Mouse (Mus musculus) hindbrain, embryonic 10.5 days (tissue): ENCODE data around the gene Ing2. TPM values are rescaled to one million over a fixed set of nuclear protein-coding genes. Genes with fewer than 3 reads are reported as not detected.

Source experiments
- DNase-seq: peaks from one replicate; pipeline ENCODE4 v3.0.0-alpha.2; 2017; ENCODE audit warnings: low spot score
- H3K27ac ChIP-seq: fragments of 300-500 bp; sonication (generic); 2 replicates; pipeline ENCODE4 v1.5.1; 2016; ENCODE audit warnings: mild to moderate bottlenecking, moderate library complexity
- H3K27me3 ChIP-seq: fragments of 300-500 bp; sonication (generic); 2 replicates; pipeline ENCODE4 v1.6.1; 2016; ENCODE audit warnings: mild to moderate bottlenecking; ENCODE audit not compliant: poor library complexity, insufficient read depth, severe bottlenecking
- H3K36me3 ChIP-seq: fragments of 300-500 bp; sonication (generic); 2 replicates; pipeline ENCODE4 v1.6.1; 2016; ENCODE audit warnings: mild to moderate bottlenecking, moderate library complexity
- H3K4me1 ChIP-seq: fragments of 300-500 bp; sonication (generic); replicated peaks from 2 replicates; pipeline ENCODE4 v1.6.1; 2016; ENCODE audit warnings: mild to moderate bottlenecking
- H3K4me3 ChIP-seq: fragments of 300-500 bp; sonication (generic); 2 replicates; pipeline ENCODE4 v1.5.1; 2016; ENCODE audit warnings: mild to moderate bottlenecking, moderate library complexity
- H3K9me3 ChIP-seq: fragments of 300-500 bp; sonication (generic); 2 replicates; pipeline ENCODE4 v1.6.1; 2016; ENCODE audit warnings: mild to moderate bottlenecking, moderate library complexity
- WGBS: fragments of 180-500 bp; shearing (Covaris S2); methylation state at CpG from one replicate; pipeline ENCODE4 v1.1.7; 2016; 5-methylcytosine and 5-hydroxymethylcytosine counted together
- polyA plus RNA-seq: library from polyadenylated mRNA; unstranded; fragments of >200 nt; fragmentation: Nextera tagmentation; extraction: Ambion mirVana; gene quantifications from 2 replicates; pipeline ENCODE4 v1.2.1, GENCODE M21; 2016

Ing2 gene
- polyA plus RNA-seq, 1 experiment from 2014 or later, result 11.7 TPM

DNA sequence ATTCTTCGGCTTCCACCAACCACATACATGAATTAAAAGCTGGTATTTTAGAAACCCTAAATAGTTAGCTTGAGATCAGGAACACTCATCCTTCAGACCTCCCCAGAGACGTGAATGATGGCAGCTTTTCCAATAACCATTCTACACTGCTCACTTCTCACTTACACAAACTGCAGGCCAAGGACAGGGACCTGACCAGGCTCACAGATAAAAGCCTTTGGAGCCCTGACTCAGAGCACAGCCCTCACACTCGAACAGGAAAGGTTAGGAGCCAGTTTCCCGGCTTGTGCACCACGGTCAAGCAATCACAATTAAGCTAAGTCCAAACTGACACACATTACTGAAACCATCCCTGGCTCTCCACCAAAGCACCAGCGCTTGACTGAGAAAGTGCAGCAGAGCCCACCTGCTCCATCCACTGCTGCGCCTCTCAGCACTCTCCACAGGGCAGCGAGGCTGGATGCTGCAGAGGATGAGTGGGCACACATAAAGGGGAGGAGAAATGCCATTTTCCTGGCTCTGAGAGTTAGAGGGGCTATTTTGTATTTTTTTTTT lies 11.0 kb downstream of the Ing2 start:
- no peak for DNase-seq
- no peak overlapping the region for H3K27ac ChIP-seq
- WGBS, result 79% methylated on average over 8 of the region's 8 CpGs
- H3K27me3 ChIP-seq, result no peaks in the 10 kb centered on the region
- no peaks in the 10 kb centered on the region for H3K4me1 ChIP-seq
- no peak overlapping the region for H3K4me3 ChIP-seq
- H3K36me3 ChIP-seq, result peaks cover 32% of the 10 kb centered on the region
- no peaks in the 10 kb centered on the region for H3K9me3 ChIP-seq

DNA sequence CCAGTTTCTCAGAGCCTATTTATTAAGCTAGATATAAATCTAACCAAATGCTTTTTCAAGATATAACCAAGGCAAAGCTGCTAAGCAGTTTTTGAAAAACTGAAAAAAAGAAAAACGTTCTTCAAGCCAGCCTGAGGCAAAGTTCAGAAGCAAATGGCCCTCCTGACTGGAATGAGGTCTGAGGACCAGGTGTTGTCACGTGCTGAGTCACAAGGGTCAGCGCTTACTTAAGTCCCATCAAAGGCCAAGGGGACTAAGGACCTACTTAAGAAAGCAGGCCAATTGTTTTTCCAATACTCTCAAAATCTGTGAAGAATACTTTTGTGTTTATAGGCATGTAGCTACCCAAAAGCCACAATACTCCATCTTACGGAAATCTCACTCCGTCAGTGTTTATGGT lies 12.2 kb downstream of the Ing2 start:
- peaks cover 22% of the 10 kb centered on the region for H3K36me3 ChIP-seq
- H3K4me1 ChIP-seq, result no peaks in the 10 kb centered on the region
- no peak overlapping the region for H3K27ac ChIP-seq
- no peak overlapping the region for H3K4me3 ChIP-seq
- H3K9me3 ChIP-seq, result no peaks in the 10 kb centered on the region
- no peaks in the 10 kb centered on the region for H3K27me3 ChIP-seq
- no peak for DNase-seq
- 89% methylated on average over 5 of the region's 5 CpGs for WGBS

DNA sequence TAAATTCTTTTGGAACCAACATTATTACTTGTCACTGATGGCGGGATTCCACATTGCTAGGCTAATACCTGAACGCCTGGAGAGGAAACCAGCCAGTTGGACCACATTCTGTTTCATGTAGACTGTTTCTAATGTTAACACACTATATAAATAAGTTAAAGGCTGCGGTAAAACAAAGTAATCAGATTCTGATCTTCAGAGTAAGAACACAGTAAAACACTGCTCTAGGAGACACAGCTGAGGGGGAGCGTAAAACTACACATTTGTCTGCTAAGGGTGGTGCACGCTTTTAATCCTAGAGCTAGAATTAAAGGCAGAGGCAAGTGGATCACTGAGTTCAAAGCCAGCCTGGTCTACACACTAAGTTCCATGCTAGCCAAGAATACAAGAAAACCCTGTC lies 12.6 kb downstream of the Ing2 start:
- H3K9me3 ChIP-seq, result no peaks in the 10 kb centered on the region
- no peak for DNase-seq
- peaks cover 17% of the 10 kb centered on the region for H3K36me3 ChIP-seq
- H3K27me3 ChIP-seq, result no peaks in the 10 kb centered on the region
- 95% methylated on average over 5 of the region's 5 CpGs for WGBS
- H3K4me1 ChIP-seq, result no peaks in the 10 kb centered on the region
- no peak overlapping the region for H3K27ac ChIP-seq
- no peak overlapping the region for H3K4me3 ChIP-seq

DNA sequence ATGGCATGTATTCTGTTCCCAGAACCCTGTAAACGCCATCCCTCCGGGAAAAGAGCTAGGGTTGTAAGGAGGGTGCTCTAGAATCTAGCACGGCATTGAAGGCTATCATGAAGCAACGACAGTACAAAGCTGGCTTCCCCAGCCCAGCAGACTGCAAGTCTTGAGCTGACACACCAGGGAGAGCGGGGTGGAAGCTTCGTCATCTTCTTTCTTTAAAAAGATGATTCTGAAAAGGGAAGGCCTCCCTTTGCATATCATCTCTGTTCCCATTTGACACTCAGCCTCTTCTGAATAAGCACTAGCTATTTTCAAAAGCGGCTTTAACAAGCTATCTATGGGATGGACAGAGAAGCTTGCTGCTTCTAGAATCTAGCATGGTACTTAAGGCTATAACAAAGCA lies 15.0 kb downstream of the Ing2 start:
- no peak overlapping the region for H3K4me3 ChIP-seq
- H3K4me1 ChIP-seq, result no peaks in the 10 kb centered on the region
- 0 out of 2 replicates have a peak, but pooled peaks cover 2% of the 10 kb centered on the region for H3K9me3 ChIP-seq
- H3K27me3 ChIP-seq, result no peaks in the 10 kb centered on the region
- WGBS, result 92% methylated on average over 7 of the region's 7 CpGs
- peaks cover 1% of the 10 kb centered on the region; the same call in 1 of the 2 replicates for H3K36me3 ChIP-seq
- H3K27ac ChIP-seq, result no peak overlapping the region
- DNase-seq, result no peak

DNA sequence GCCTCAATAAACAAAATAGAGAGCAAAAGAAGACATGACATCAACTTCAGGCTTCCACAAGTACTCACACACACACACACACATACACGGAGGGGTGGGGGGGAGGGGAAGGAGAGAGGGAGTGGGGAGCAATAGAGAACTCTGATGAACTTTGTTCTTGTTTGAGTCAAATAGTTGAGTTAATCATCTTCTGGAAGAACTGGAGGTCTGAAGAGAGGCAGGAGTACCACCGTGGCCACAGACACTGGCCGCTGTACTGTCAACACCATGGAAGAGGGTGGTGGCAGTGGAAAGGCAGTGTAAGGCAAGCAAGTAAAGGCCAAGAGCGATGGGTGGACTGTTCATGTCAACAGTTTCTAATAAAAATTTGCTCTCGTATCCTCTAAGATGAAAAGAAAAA lies 15.9 kb downstream of the Ing2 start:
- Histone ChIP-seq H3K27ac (no peak overlapping the region), H3K4me1 (no peaks in the 10 kb centered on the region), H3K9me3 (0 out of 2 replicates have a peak, but pooled peaks cover 2% of the 10 kb centered on the region), H3K36me3 (no peaks in the 10 kb centered on the region), H3K4me3 (no peak overlapping the region), H3K27me3 (no peaks in the 10 kb centered on the region)
- 91% methylated on average over 5 of the region's 5 CpGs for WGBS
- DNase-seq, result no peak

DNA sequence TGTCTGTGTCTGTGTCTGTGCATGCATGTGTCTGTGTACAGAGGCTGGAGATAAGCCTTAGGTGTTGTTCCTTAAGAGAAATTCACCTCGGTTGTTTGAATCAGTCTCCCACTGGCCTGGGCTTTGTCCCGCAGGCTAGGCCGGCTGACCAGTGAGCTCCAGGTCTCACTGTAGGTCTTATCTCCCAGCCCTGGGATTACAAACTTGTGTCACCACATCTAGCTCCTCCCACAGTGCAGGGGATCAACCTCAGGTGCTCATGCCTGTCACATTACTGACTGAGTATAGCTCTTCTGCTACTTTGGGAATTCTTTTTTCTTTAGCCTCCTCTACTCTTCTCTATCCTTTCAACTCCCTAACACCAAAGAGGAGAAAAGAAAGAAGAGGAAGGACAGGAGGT lies 20.9 kb downstream of the Ing2 start:
- Histone ChIP-seq H3K4me3 (no peak overlapping the region), H3K4me1 (no peaks in the 10 kb centered on the region; the same call in 1 of the 2 replicates), H3K36me3 (no peaks in the 10 kb centered on the region), H3K27ac (no peak overlapping the region), H3K9me3 (0 out of 2 replicates have a peak, but pooled peaks cover 2% of the 10 kb centered on the region), H3K27me3 (no peaks in the 10 kb centered on the region)
- no peak for DNase-seq
- 66% methylated on average over 3 of the region's 3 CpGs for WGBS

DNA sequence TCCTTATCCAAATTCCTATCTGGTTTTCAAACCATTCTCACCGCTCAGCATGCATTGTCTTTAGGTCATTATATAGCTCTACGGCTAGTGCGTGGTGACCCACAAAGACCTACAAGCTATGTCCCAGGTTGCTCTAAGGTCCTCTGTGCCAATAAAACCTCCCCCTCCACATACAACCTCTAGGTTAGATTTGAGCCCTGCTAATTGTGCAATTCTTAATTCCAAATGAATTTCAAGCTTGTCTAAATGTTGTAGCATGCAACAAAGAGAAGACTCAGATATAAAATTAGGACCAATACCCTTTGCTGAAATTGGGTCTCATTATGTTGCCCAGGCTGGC lies 22.6 kb downstream of the Ing2 start:
- no peak for DNase-seq
- Histone ChIP-seq H3K27ac (no peak overlapping the region), H3K4me1 (no peaks in the 10 kb centered on the region; the same call in 1 of the 2 replicates), H3K36me3 (no peaks in the 10 kb centered on the region), H3K9me3 (0 out of 2 replicates have a peak, but pooled peaks cover 2% of the 10 kb centered on the region), H3K27me3 (no peaks in the 10 kb centered on the region), H3K4me3 (no peak overlapping the region)
- WGBS, result 88% methylated on average over 3 of the region's 3 CpGs

DNA sequence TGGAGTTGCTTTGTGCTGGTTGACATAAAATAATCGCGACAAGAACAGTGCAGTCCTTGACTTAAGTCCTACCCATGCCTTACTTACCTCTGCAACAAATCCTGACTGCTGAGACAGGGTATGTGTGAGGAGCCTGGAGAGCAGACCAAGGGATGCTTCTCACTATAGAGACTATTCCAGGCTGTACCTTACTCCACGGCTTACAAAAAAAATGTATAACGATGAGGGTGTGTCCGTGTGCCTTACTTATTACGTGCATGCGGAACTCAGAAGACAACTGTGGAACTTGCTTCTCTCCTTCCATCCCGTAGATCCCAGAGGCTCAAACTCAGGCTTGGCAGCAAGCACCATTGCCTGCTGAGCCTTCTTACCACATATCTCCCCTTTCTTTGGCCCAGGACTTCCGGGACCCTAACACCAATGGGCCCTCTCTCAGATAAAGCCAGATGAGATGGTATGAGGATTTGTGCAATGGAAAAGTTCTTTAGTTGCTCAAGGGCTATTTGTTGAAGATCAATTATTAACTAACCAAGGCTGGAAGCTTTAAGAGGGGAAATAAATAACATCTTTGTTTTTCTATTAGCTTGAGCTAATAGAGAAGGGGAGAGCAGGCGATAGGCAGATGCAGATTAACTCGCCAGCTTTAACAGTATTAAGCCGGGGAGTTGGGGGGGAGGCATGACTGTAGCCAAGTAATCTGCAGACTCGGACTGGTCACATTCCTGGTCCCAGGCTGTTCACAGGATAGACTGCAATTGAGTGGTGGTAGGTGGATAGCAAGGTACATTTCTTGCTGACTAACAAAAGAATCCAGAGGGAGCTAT lies 23.2 kb downstream of the Ing2 start:
- 88% methylated on average over 13 of the region's 13 CpGs for WGBS
- Histone ChIP-seq H3K4me1 (no peaks in the 10 kb centered on the region; the same call in 1 of the 2 replicates), H3K4me3 (no peak overlapping the region), H3K36me3 (no peaks in the 10 kb centered on the region), H3K27ac (no peak overlapping the region), H3K9me3 (0 out of 2 replicates have a peak, but pooled peaks cover 2% of the 10 kb centered on the region), H3K27me3 (no peaks in the 10 kb centered on the region)
- no peak for DNase-seq

DNA sequence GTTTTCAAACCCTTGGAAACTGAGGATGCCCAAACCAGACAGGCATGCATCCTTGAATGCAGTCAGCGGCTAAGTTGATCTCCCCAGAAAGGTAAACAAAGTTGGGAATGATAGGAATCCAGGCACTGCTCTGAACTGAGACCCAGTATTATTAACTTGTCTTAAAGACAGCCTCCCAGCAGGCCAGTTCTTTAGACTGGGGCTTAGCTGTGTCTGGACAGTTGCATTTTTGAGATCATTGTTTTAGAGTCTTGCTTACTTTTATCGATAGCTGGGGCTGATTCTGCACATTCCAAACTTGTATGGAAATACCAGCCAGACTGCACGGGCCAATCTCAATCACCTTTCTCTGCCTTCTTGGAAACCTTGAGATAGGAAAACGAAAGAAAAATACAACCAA lies 24.5 kb downstream of the Ing2 start:
- Histone ChIP-seq H3K36me3 (no peaks in the 10 kb centered on the region), H3K27me3 (no peaks in the 10 kb centered on the region), H3K4me1 (no peaks in the 10 kb centered on the region; the same call in 1 of the 2 replicates), H3K27ac (no peak overlapping the region), H3K4me3 (no peak overlapping the region), H3K9me3 (peaks cover 6% of the 10 kb centered on the region)
- WGBS, result 71% methylated on average over 4 of the region's 4 CpGs
- no peak for DNase-seq

DNA sequence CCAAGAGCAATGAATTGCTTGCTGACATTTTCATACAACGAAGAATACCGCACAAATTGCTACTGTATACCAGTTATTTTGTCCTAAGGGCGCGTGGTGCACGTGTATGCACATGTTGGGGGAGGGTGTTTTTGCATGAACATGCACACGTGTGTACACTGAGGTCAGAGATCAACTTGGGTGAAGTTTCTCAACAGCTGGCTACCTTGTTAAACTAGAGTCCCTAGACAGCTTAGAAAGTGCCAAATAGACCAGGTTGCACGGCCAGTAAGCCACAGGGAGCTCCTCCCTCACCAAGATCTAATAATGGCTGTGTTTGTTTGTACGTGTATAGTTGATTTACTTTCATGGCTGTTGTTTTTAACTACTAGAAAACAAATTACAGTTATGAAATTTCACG lies 25.8 kb downstream of the Ing2 start:
- DNase-seq, result no peak
- Histone ChIP-seq H3K4me1 (no peaks in the 10 kb centered on the region; the same call in 1 of the 2 replicates), H3K4me3 (no peak overlapping the region), H3K27me3 (no peaks in the 10 kb centered on the region), H3K27ac (no peak overlapping the region), H3K9me3 (peaks cover 6% of the 10 kb centered on the region), H3K36me3 (no peaks in the 10 kb centered on the region)
- WGBS, result 92% methylated on average over 9 of the region's 9 CpGs

DNA sequence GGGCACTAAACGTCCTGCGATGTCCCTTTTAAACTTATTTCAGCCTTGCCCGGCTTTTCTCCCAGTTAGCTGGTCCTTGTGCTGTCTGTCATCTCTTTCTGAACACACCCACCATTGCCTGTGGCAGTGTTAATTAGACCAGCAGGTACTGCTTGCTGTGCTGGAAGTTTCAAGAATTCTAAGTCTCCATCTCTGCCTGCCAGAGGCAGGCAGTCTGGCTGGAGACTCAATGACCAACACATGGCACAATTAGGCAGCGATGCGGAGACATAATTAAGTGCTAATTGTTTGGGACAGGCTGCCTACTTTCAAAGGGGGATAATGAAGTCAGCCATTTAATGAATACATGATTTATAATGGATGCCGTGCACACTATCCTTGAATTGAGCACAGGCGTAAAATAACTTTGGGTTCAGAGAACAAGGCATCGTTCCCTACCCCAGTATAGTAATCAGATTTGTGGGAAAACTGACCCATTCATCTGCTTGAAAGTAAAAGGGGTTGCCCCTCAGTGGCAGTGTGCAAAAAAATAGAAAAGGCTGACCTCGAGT lies 32.8 kb downstream of the Ing2 start:
- Histone ChIP-seq H3K9me3 (peaks cover 12% of the 10 kb centered on the region), H3K27ac (no peak overlapping the region), H3K4me3 (no peak overlapping the region), H3K4me1 (0 out of 2 replicates have a peak, but pooled peaks cover 3% of the 10 kb centered on the region), H3K36me3 (no peaks in the 10 kb centered on the region), H3K27me3 (no peaks in the 10 kb centered on the region)
- WGBS, result 86% methylated on average over 9 of the region's 9 CpGs
- DNase-seq, result no peak

DNA sequence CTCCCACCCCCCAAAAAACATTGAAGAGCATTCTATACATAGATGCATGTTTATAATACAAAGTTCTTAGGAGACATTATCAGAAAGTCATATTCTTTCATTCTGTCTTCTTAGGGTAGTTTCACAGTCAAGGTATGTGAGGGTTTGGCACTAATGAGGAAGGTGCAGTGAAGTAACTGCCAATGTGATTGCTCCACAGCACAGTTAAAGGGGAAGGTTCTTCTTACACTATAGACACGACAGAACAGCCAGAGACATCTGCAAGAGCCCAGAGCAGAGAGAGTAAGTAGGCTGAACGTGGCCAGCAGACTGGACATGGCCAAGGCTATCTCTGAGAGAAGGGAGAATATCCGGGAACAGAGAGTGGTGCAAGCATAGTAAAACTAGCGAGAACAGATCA lies 38.2 kb downstream of the Ing2 start:
- no peaks in the 10 kb centered on the region for H3K36me3 ChIP-seq

DNA sequence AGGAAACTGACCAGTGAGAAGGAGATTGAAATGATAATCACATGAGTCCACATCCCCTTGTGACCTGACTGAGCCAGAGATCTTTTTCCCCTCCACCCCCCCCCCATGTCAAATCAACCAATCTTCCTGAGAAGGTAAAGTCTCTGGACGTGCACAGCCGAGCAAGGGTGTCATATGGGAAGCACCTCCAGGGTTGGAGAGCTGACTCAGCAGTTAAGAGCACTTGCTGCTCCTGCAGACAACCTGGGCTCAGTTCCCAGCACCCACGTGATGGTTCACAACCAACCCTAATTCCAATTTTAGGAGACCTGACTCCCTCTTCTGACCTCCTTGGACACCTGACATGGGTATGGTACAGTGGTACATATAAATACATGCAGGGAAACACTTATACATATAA lies 39.3 kb downstream of the Ing2 start:
- H3K27me3 ChIP-seq, result no peaks in the 10 kb centered on the region
- WGBS, result 66% methylated on average over 3 of the region's 3 CpGs
- H3K9me3 ChIP-seq, result peaks cover 11% of the 10 kb centered on the region; the same call in 1 of the 2 replicates
- peaks cover 6% of the 10 kb centered on the region; the same call in 1 of the 2 replicates for H3K4me1 ChIP-seq
- no peak overlapping the region for H3K4me3 ChIP-seq
- no peak overlapping the region for H3K27ac ChIP-seq
- H3K36me3 ChIP-seq, result no peaks in the 10 kb centered on the region
- DNase-seq, result no peak

More for the DNA sequence above, 38.2 kb downstream of the Ing2 start:
- 75% methylated on average over 4 of the region's 4 CpGs for WGBS
- peaks cover 6% of the 10 kb centered on the region; the same call in 1 of the 2 replicates for H3K4me1 ChIP-seq
- H3K4me3 ChIP-seq, result no peak overlapping the region
- peaks cover 10% of the 10 kb centered on the region; the same call in 1 of the 2 replicates for H3K9me3 ChIP-seq
- H3K27ac ChIP-seq, result no peak overlapping the region
- H3K27me3 ChIP-seq, result no peaks in the 10 kb centered on the region
- DNase-seq, result no peak
